Mouse (Mus musculus): ENCODE data around the gene Camk1. TPM values are rescaled to one million over a fixed set of nuclear protein-coding genes. Genes with fewer than 3 reads are reported as not detected.

Camk1 gene
- polyA plus RNA-seq, 1 experiment from 2014 or later, result 107 TPM

DNA sequence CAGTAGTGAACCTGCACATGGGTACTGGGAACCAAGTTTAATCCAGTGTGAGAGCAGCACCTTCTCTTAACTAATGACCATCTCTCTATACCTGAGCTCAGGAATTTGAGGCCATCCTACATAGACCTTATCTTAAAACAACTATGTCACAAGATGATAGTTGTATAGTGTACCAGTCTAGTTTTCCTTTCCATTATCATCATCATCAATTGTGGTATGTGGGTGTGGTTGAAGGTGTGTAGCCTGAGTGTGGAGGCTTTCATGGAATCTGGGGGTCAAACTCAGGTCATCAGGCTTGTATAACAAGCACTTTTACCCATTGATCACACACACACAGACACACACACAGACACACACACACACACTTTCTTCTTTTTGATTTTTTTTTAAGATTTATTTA, 6.8 kb upstream of the Camk1 start:
- ATAC-seq (ENCODE audit: insufficient number of reproducible peaks, insufficient read depth, low FRiP score, low read depth), result peak; percentile 42; the same call in 1 of the 2 replicates
- H3K9me3 ChIP-seq (ENCODE audit: control insufficient read depth, low read depth, low read length), result no peaks in the 10 kb centered on the region
- H3K4me3 ChIP-seq (ENCODE audit: low read depth, low read length), result no peak overlapping the region
- no peak overlapping the region for H3K27ac ChIP-seq (ENCODE audit: low read length)
- no peak overlapping the region for H3K4me2 ChIP-seq (replicated peaks; ENCODE audit: low read depth, low read length)
- H3K36me3 ChIP-seq (ENCODE audit: control insufficient read depth, insufficient read depth, low read length), result no peaks in the 10 kb centered on the region
- H3K27me3 ChIP-seq (ENCODE audit: control insufficient read depth, insufficient read depth, low read length), result no peaks in the 10 kb centered on the region
- H3K9ac ChIP-seq (replicated peaks; ENCODE audit: low read depth, low read length), result no peak overlapping the region
- 0 out of 2 replicates have a peak, but pooled peaks cover 3% of the 10 kb centered on the region for H3K4me1 ChIP-seq (ENCODE audit: control insufficient read depth, insufficient read depth, low read length)

DNA sequence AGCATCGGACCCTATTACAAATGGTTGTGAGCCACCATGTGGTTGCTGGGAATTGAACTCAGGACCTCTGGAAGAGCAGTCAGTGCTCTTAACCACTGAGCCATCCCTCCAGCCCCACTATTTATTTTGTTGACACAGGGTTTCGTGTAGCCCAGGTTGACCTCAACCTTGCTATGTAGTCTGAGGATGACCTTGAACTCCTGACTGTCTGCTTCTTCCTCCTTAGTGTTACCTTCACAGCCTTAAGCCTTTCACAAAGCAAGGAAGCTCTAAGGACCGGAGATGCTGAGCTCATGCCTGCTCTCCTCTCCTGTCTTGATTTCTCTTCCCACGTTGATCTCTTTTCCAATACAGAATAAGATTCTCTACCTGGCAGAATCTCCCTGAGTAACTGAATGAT, 3.1 kb upstream of the Camk1 start:
- no peaks in the 10 kb centered on the region for H3K27me3 ChIP-seq (ENCODE audit: control insufficient read depth, insufficient read depth, low read length)
- no peak overlapping the region for H3K4me2 ChIP-seq (replicated peaks; ENCODE audit: low read depth, low read length)
- no peaks in the 10 kb centered on the region for H3K36me3 ChIP-seq (ENCODE audit: control insufficient read depth, insufficient read depth, low read length)
- WGBS, result 67% methylated on average over 4 of the region's 4 CpGs
- ATAC-seq (ENCODE audit: insufficient number of reproducible peaks, insufficient read depth, low FRiP score, low read depth), result no peak
- no peak overlapping the region for H3K9ac ChIP-seq (replicated peaks; ENCODE audit: low read depth, low read length)
- H3K4me1 ChIP-seq (ENCODE audit: control insufficient read depth, insufficient read depth, low read length), result peaks cover 16% of the 10 kb centered on the region
- no peaks in the 10 kb centered on the region for H3K9me3 ChIP-seq (ENCODE audit: control insufficient read depth, low read depth, low read length)
- H3K4me3 ChIP-seq (ENCODE audit: low read depth, low read length), result no peak overlapping the region
- H3K27ac ChIP-seq (ENCODE audit: low read length), result no peak overlapping the region

DNA sequence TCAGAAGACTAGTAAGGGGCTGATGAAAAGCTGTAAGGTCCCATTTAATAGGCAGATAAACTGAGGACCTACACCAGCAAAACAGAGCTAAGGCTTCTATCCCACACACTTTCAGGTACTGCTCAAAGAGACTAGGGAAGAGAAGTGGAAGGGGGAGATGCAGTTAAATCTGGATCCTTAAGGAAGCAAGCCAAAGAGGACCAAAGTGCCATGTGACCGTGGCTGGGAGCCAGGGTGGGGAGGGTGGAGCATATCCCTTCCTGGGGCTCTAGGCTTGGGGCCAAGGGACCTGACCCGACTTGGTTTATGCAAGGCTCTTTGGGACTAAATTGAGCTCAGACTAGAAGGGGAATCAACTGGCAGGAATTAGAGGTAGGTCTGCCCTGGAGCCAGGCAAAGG, 537 bp upstream of the Camk1 start:
- WGBS, result 47% methylated on average over 2 of the region's 2 CpGs
- Histone ChIP-seq H3K4me1 (ENCODE audit: control insufficient read depth, insufficient read depth, low read length) (peaks cover 13% of the 10 kb centered on the region), H3K27ac (ENCODE audit: low read length) (no peak overlapping the region), H3K4me3 (ENCODE audit: low read depth, low read length) (no peak overlapping the region), H3K9ac (replicated peaks; ENCODE audit: low read depth, low read length) (no peak overlapping the region), H3K9me3 (ENCODE audit: control insufficient read depth, low read depth, low read length) (no peaks in the 10 kb centered on the region), H3K36me3 (ENCODE audit: control insufficient read depth, insufficient read depth, low read length) (peaks cover 13% of the 10 kb centered on the region; the same call in 1 of the 2 replicates), H3K4me2 (replicated peaks; ENCODE audit: low read depth, low read length) (peak overlapping the region; percentile 78; the same call in 1 of the 2 replicates), H3K27me3 (ENCODE audit: control insufficient read depth, insufficient read depth, low read length) (no peaks in the 10 kb centered on the region)
- no peak for ATAC-seq (ENCODE audit: insufficient number of reproducible peaks, insufficient read depth, low FRiP score, low read depth)

- H3K4me1 ChIP-seq (ENCODE audit: control insufficient read depth, insufficient read depth, low read length), result peaks cover 13% of the 10 kb centered on the region
- peaks cover 31% of the 10 kb centered on the region for H3K36me3 ChIP-seq (ENCODE audit: control insufficient read depth, insufficient read depth, low read length)
- H3K9me3 ChIP-seq (ENCODE audit: control insufficient read depth, low read depth, low read length), result no peaks in the 10 kb centered on the region
- peak overlapping the region; percentile 2; the same call in 1 of the 2 replicates for H3K4me3 ChIP-seq (ENCODE audit: low read depth, low read length)
- H3K9ac ChIP-seq (replicated peaks; ENCODE audit: low read depth, low read length), result no peak overlapping the region
- no peak overlapping the region for H3K27ac ChIP-seq (ENCODE audit: low read length)
- 20% methylated on average over 4 of the region's 7 CpGs for WGBS
- H3K27me3 ChIP-seq (ENCODE audit: control insufficient read depth, insufficient read depth, low read length), result no peaks in the 10 kb centered on the region
- no peak for ATAC-seq (ENCODE audit: insufficient number of reproducible peaks, insufficient read depth, low FRiP score, low read depth)
- peak overlapping the region; percentile 78 for H3K4me2 ChIP-seq (replicated peaks; ENCODE audit: low read depth, low read length)
Observed at GRCm38 (mm10) chr6:113342297-113342696, 1.5 kb downstream of the Camk1 start.

- no peak for ATAC-seq (ENCODE audit: insufficient number of reproducible peaks, insufficient read depth, low FRiP score, low read depth)
- peaks cover 31% of the 10 kb centered on the region for H3K36me3 ChIP-seq (ENCODE audit: control insufficient read depth, insufficient read depth, low read length)
- no peak overlapping the region for H3K9ac ChIP-seq (replicated peaks; ENCODE audit: low read depth, low read length)
- H3K4me2 ChIP-seq (replicated peaks; ENCODE audit: low read depth, low read length), result peak overlapping the region; percentile 78; the same call in 1 of the 2 replicates
- no peak overlapping the region for H3K4me3 ChIP-seq (ENCODE audit: low read depth, low read length)
- no peaks in the 10 kb centered on the region for H3K27me3 ChIP-seq (ENCODE audit: control insufficient read depth, insufficient read depth, low read length)
- no peaks in the 10 kb centered on the region for H3K9me3 ChIP-seq (ENCODE audit: control insufficient read depth, low read depth, low read length)
- H3K27ac ChIP-seq (ENCODE audit: low read length), result no peak overlapping the region; the same call in 1 of the 2 replicates
- WGBS, result 73% methylated on average over 6 of the region's 6 CpGs
- peaks cover 13% of the 10 kb centered on the region for H3K4me1 ChIP-seq (ENCODE audit: control insufficient read depth, insufficient read depth, low read length)
Observed at GRCm38 (mm10) chr6:113341574-113341973, 2.2 kb downstream of the Camk1 start.

DNA sequence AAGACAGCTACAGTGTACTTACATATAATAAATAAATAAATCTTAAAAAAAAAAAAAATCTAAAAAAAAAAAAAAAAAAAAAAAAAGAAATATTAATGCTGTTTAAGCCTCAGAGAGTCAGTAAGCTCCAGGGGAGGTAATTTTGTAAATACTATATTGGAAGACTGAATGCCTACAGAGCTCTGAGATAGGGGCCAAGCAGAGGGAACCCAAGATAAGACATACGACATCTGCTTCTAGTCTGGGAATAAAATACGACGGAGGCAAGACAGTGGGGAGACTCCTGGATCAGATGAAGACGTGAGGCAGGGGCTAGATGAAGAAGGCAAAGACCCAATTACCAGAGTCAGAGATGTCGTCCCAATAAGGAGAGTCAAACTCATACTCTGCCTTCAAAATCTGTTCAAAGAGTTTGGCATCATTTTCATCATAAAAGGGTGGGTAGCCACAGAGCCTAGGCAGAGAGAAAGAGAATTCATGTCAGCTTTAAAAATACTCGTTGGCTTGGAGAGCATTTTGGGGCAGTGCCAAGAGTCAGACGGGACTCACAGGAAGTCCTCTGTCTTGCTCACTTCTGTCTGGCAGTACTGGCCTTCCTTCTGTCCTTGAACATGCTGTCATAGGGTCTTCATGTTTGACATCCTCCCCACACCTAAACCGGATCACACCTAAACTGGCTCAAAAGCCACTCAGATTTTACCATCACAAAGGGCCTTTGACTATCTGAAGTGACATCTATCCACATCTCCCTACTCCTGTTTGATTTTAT, 6.7 kb downstream of the Camk1 start:
- ATAC-seq (ENCODE audit: insufficient number of reproducible peaks, insufficient read depth, low FRiP score, low read depth), result no peak
- H3K27ac ChIP-seq (ENCODE audit: low read length), result no peak overlapping the region
- H3K4me3 ChIP-seq (ENCODE audit: low read depth, low read length), result no peak overlapping the region
- no peaks in the 10 kb centered on the region for H3K27me3 ChIP-seq (ENCODE audit: control insufficient read depth, insufficient read depth, low read length)
- H3K36me3 ChIP-seq (ENCODE audit: control insufficient read depth, insufficient read depth, low read length), result peaks cover 54% of the 10 kb centered on the region
- H3K4me2 ChIP-seq (replicated peaks; ENCODE audit: low read depth, low read length), result no peak overlapping the region
- H3K9me3 ChIP-seq (ENCODE audit: control insufficient read depth, low read depth, low read length), result no peaks in the 10 kb centered on the region
- 65% methylated on average over 8 of the region's 8 CpGs for WGBS
- no peak overlapping the region for H3K9ac ChIP-seq (replicated peaks; ENCODE audit: low read depth, low read length)
- H3K4me1 ChIP-seq (ENCODE audit: control insufficient read depth, insufficient read depth, low read length), result no peaks in the 10 kb centered on the region; the same call in 1 of the 2 replicates

DNA sequence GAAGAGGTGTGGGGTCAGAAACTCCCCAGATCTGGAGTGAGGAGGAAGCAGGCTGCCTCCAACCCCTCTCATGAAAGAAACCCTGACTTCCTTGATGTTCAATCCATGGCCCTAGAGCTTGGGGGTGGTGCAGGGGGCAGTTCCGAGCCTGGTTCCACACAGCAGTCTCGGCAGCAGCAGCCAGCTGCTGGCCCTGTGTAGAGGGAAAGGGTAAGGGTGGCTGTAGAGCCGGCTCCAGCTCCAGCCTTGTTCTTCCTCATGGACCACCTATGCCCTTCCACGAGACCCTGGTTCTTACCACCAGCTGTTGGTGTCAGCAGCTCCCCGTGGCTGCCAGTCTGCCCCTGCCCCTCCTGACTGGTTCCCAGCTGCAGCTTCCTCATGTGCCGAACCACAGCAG, 9.6 kb downstream of the Camk1 start:
- 73% methylated on average over 6 of the region's 6 CpGs for WGBS
- ATAC-seq (ENCODE audit: insufficient number of reproducible peaks, insufficient read depth, low FRiP score, low read depth), result no peak
- Histone ChIP-seq H3K36me3 (ENCODE audit: control insufficient read depth, insufficient read depth, low read length) (peaks cover 49% of the 10 kb centered on the region), H3K9me3 (ENCODE audit: control insufficient read depth, low read depth, low read length) (no peaks in the 10 kb centered on the region), H3K4me2 (replicated peaks; ENCODE audit: low read depth, low read length) (no peak overlapping the region), H3K4me3 (ENCODE audit: low read depth, low read length) (no peak overlapping the region), H3K27me3 (ENCODE audit: control insufficient read depth, insufficient read depth, low read length) (no peaks in the 10 kb centered on the region), H3K27ac (ENCODE audit: low read length) (no peak overlapping the region), H3K4me1 (ENCODE audit: control insufficient read depth, insufficient read depth, low read length) (no peaks in the 10 kb centered on the region), H3K9ac (replicated peaks; ENCODE audit: low read depth, low read length) (no peak overlapping the region)

DNA sequence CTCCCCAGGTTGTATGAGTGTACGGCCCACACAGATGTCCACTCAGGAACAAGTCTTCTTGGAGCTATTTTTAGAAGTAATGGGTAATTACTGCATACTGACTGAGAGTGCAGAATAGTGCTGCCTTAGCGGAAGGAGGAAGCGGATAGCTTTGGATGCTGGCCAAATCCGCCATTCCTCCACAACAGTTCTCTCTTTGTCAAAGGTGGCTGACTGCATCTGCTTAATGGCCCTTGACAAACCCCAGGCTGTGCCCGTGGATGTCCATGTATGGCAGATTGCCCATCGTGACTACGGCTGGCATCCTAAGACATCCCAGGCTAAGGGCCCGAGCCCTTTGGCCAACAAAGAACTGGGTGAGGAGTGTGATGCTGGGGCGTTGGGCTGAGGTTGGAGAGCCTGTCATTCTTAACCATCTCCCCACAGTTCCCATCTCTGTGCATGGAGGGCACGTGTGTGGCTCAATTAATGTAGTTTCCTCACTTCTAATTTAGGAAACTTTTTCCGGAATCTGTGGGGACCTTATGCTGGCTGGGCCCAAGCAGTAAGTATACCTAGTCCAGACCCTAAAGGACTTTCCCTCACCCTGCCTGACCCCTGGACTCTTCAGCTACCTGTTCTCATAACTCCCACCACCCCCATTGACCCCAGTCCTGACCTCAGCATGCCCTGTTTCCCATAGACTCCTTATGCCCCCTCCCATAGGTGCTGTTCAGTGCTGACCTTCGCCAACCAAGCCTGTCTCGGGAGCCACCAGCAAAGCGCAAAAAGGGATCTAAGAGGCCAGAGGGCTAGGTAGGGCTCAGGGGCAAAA, 10.4 kb downstream of the Camk1 start:
- Histone ChIP-seq H3K4me2 (replicated peaks; ENCODE audit: low read depth, low read length) (no peak overlapping the region), H3K36me3 (ENCODE audit: control insufficient read depth, insufficient read depth, low read length) (peaks cover 43% of the 10 kb centered on the region), H3K27me3 (ENCODE audit: control insufficient read depth, insufficient read depth, low read length) (no peaks in the 10 kb centered on the region), H3K4me3 (ENCODE audit: low read depth, low read length) (no peak overlapping the region), H3K27ac (ENCODE audit: low read length) (peak overlapping the region; percentile 67; the same call in 1 of the 2 replicates), H3K9me3 (ENCODE audit: control insufficient read depth, low read depth, low read length) (no peaks in the 10 kb centered on the region), H3K9ac (replicated peaks; ENCODE audit: low read depth, low read length) (no peak overlapping the region), H3K4me1 (ENCODE audit: control insufficient read depth, insufficient read depth, low read length) (no peaks in the 10 kb centered on the region)
- 67% methylated on average over 14 of the region's 14 CpGs for WGBS
- ATAC-seq (ENCODE audit: insufficient number of reproducible peaks, insufficient read depth, low FRiP score, low read depth), result peak; percentile 53

Measured in stomach, embryonic 14.5 days (tissue).